Mouse (Mus musculus) spleen, adult 10 weeks (tissue): ENCODE measurements around the gene Vmn1r101. TPM values are rescaled to one million over a fixed set of nuclear protein-coding genes. Genes with fewer than 3 reads are reported as not detected.

Experiments used
- polyA plus RNA-seq: library from polyadenylated mRNA; stranded (reverse); fragments of 350-450 nt; fragmentation: Illumina TruSeq; extraction: RNeasy Lipid Tissue Mini Kit (QIAGEN cat#74804); gene quantifications from one replicate; pipeline ENCODE4 v1.2.3, GENCODE M21; 2015; ENCODE audit warnings: low replicate concordance; ENCODE audit not compliant: insufficient read depth

Gene Vmn1r101
- polyA plus RNA-seq = not detected

GRCm38 (mm10) chr7:20442493-20442892 lies at the start of gene Vmn1r101:
Gene Vmn1r101 (minus strand): TSS chr7:20442593.

GRCm38 (mm10) chr7:20474825-20475224 lies 32.4 kb upstream of the Vmn1r101 start, which contains the start of gene Gm10670:
Gene Gm10670 (minus strand): TSS chr7:20474925.

GRCm38 (mm10) chr7:20417642-20418041 lies 24.8 kb downstream of the Vmn1r101 start, which contains the start of gene Vmn1r100:
Gene Vmn1r100 (plus strand): TSS chr7:20417942.

Other genes with a start within 250 kb of the Vmn1r101 start
- gene Vmn1r95, start 248.9 kb downstream of the Vmn1r101 start, polyA plus RNA-seq = not detected
- gene Gm6164, start 237.0 kb downstream of the Vmn1r101 start, polyA plus RNA-seq = not detected
- gene Gm4498, start 208.8 kb downstream of the Vmn1r101 start, polyA plus RNA-seq = not detected
- not detected for gene Gm5890, start 179.8 kb downstream of the Vmn1r101 start, polyA plus RNA-seq
- not detected for gene Gm4133, start 108.5 kb downstream of the Vmn1r101 start, polyA plus RNA-seq
- not detected for gene Gm5728, start 67.2 kb downstream of the Vmn1r101 start, polyA plus RNA-seq
- not detected for gene Vmn1r100, start 24.7 kb downstream of the Vmn1r101 start, polyA plus RNA-seq
- gene Gm10670, start 32.3 kb upstream of the Vmn1r101 start, polyA plus RNA-seq = not detected
- gene Vmn1r103, start 67.9 kb upstream of the Vmn1r101 start, polyA plus RNA-seq = not detected
- gene Vmn1r104, start 91.2 kb upstream of the Vmn1r101 start, polyA plus RNA-seq = not detected
- gene Gm5726, start 103.2 kb upstream of the Vmn1r101 start, polyA plus RNA-seq = not detected
- not detected for gene Gm4141, start 133.6 kb upstream of the Vmn1r101 start, polyA plus RNA-seq
- gene Gm4513, start 156.4 kb upstream of the Vmn1r101 start, polyA plus RNA-seq = not detected
- not detected for gene Vmn1r107, start 226.3 kb upstream of the Vmn1r101 start, polyA plus RNA-seq